Mouse (Mus musculus) cerebellum, postnatal 4 days (tissue): Measurements from ENCODE around the gene Sox2.

Experiments used
- DNase-seq, 2 experiments: peaks; one replicate each; pipeline ENCODE4 v3.0.0; 2022; ENCODE audit warnings: low spot score in 2 of 2, mixed read lengths in 1 of 2

The Sox2 gene

DNA sequence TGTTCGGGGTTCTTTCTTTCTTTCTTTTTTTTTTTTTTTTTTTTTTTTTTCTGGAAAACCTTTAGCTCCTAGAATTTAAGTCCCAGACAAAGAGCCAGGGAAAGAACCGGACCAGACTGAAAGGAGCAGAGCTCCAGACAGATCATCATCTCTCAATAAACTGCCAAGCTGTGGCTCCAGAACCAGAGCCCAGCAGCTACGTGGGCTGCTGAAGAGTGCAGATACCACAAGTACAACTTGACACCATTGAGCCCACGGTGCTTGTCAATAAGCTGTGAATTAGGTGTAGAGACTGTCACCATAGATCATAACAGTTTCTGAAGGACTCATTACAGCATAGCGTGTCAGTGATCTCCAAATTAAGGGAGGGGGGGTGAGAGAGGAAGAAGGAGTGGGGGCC, 7.1 kb upstream of the Sox2 start:
- DNase-seq: no peak

DNA sequence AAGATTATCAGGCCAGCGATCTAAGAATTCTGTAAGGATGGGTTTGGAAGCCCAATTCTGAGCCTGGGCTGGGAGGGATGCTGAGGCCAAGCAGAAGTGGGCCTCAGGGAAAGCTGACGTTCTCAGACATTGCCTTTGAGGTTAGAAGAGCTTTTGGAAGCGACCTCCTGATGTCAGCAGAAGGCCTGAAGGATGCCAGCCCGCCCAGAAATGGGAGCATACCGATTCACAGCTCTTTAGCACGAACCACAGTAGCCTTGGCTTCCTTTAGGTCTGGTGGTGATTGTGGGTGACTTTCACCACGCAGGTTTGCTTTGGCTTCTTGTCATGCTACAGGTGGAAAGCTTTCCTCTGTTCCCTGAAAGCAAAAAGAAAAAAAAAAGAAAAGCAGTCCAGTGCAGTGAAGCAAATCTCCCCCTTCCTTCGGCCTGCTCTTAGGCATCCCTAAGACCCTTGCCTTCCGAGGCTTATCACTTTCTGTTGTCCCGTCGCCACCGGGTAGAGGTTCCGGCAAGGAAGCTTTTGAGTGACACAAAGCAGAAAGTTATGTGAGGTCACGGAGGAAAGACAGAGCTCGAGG, 6.6 kb upstream of the Sox2 start:
- DNase-seq: no peak

DNA sequence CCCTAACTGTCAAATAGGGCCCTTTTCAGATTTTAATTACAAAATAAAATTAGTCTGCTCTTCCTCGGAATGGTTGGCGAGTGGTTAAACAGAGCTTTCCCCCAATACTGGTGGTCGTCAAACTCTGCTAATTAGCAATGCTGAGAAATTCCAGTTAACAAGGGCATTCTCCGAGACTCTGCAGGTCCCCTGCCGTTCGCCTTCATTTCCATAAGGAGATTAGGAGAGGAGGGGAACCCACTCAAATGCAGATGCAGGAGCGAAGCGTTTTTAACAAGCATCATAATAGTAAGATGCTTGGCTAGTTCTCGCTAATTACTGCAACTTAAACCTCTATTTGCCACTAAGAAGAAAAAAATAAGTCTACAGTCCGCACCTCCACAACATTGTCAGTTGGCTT, 4.0 kb upstream of the Sox2 start:
- DNase-seq: no peak

DNA sequence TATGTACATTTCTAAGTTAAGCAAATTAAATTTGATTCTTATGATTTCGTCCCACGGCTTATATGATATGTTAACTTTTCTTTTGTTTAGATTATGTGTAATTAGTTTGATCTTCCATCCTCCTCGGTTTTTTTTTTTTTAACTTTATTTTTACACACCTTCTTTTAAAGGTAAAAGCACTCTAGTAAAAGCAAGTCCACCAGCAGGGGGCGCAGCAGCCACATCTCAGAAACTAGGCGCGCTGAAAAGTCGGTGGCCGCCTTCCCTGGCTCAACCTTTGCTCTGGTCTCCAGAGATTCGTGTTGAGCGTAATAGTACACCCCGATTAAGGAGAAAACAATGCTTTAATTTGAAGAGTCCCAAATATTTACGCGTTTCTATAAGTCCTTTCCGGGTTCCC, 2.5 kb upstream of the Sox2 start:
- peak; percentile 77 to 90 for DNase-seq

- no peak for DNase-seq
Observed at GRCm38 (mm10) chr3:34648105-34648832, 1.9 kb upstream of the Sox2 start.

DNA sequence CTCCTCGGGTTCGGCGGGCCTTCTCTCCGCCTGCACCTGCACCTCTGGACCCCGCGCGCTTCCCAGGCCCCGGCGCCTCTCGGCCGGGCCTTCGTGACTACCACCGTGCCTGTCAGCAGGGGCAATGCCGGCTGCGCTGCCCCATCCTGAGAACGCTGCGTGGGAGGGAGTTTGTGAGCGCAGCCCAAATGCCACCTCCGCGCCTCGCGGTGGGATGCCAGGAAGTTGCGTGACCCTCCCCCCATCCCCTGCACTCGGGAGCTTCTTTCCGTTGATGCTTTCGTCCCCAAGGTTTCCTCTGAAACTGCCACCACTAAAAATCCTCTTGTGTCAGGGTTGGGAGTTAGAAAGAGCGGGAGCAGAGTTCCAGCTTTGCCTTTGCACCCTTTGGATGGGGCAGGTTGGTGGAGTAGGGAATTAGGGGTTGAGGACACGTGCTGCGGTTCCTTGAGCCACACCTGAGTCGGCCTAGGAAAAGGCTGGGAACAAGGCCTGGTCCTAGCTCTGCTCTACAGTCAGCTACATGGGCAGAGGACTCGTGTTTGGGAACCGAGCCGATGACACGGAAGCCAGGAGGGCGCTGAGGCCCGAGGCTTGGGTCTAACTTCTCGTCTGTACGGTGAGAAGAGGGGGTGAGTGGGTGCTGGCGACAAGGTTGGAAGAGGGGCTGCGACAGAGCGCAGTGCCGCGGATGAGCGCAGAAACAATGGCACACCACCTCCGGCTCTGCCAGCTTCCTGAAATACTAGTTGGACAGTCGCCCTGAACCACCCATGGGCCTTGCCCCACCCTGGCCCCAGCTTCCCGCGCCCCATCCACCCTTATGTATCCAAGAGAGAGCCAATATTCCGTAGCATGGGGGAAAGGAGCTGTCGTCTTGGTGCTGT, 1.1 kb upstream of the Sox2 start:
- peak in 1 of 2 experiments; percentile 45 for DNase-seq

- DNase-seq: peak in 1 of 2 experiments; percentile 56
Observed at GRCm38 (mm10) chr3:34650621-34651361, 586 bp downstream of the Sox2 start.

DNA sequence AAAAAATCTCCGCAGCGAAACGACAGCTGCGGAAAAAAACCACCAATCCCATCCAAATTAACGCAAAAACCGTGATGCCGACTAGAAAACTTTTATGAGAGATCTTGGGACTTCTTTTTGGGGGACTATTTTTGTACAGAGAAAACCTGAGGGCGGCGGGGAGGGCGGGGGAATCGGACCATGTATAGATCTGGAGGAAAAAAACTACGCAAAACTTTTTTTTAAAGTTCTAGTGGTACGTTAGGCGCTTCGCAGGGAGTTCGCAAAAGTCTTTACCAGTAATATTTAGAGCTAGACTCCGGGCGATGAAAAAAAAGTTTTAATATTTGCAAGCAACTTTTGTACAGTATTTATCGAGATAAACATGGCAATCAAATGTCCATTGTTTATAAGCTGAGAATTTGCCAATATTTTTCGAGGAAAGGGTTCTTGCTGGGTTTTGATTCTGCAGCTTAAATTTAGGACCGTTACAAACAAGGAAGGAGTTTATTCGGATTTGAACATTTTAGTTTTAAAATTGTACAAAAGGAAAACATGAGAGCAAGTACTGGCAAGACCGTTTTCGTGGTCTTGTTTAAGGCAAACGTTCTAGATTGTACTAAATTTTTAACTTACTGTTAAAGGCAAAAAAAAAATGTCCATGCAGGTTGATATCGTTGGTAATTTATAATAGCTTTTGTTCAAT, 1.4 kb downstream of the Sox2 start:
- no peak for DNase-seq

DNA sequence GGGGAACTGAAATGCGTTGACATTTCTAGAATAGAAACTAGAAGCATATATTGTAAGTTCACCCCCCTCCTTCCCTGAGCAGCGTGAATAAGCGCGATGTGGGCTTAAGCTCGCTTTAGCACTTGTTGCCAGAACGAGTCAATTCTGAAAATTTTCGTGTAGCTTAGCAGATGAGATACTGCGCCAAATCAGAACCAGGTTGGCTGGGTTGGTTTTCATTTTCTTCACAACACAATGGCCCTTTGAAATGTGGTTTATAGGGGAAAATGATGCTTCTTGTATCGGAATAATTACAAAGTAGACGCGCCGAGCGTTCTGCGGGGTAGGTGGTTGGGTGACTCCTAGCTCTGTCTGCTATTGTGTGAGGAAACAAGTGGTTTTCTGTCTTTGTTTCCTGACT, 2.4 kb downstream of the Sox2 start:
- no peak for DNase-seq

GRCm38 (mm10) chr3:34653235-34653976, 3.2 kb downstream of the Sox2 start:
- no peak for DNase-seq

DNA sequence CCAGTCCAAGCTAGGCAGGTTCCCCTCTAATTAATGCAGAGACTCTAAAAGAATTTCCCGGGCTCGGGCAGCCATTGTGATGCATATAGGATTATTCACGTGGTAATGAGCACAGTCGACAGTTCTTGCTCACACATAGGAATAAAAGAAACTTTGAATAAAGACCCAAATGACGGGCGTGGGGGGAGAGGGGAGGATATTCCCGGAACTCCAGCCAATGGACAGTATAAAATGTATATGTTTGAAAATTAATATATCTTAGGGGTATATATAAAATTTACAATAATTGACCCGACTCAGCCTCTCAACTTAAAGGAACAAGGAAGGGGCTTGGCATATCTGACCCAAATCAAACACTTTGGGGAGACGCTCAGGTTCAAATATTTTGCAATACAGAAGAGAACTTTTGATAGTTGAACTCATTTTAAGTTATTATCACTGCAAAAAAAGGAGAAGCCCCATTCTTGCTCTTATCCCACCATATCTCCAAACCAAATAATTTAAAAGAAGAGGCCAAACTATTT, 3.8 kb downstream of the Sox2 start:
- DNase-seq: no peak

GRCm38 (mm10) chr3:34654781-34655180, 4.6 kb downstream of the Sox2 start:
- no peak for DNase-seq

DNA sequence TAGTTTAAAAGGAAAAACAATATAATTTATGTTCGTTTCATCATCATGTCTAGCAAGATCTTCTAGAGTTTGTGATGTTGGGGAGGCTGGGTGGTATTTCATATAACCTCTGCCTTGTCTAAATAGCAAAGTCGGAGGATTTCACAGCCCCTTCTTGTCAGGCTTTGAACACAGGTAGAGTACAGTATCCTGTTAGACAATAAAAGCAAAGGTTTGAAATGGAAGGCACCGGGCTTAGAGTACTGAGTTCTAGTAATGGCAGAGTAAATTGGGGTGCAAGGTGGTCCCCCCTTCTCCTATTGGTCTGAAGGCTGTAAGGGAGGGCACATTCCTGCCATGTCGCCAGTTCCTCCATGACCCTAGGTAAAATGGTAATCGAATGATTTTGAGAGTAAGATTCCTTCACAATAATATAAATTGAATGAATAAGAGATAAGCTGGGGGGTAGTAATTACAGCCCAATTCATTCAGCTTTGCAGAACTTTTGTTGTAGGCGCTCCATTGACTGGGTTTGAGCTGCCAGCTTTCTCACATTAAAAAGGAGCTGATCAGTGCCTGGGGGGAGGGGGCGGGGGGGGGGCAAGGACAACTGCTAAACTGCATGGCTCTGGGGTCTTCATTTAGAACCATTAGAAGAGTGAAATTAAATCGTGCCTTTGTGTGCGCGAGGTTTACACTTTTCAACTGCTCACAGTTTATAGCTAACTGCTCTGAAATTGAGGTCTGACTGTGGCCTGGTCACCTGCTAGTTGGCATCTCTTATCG, 5.3 kb downstream of the Sox2 start:
- no peak for DNase-seq

DNA sequence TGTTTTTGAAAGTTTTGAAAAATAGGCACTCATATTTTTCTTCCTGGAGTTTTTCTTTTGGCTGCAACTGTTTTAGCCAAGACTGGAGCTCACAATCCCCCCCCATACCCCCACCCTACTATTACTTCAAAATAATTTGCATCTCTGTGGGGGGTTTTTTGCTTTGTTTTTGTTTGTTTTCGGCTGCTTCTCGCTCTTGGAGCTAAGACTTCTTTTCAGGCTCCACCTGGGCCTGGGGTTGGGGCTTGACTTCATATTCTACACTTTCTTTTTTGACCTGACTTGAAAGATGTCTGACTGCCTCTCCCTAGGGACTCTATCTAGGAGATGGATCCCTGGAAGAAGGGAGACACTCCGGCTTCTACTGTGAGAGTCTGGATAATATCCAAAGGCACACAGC, 5.9 kb downstream of the Sox2 start:
- DNase-seq: no peak

- DNase-seq: no peak
Observed at GRCm38 (mm10) chr3:34656813-34657700, 6.9 kb downstream of the Sox2 start.

DNA sequence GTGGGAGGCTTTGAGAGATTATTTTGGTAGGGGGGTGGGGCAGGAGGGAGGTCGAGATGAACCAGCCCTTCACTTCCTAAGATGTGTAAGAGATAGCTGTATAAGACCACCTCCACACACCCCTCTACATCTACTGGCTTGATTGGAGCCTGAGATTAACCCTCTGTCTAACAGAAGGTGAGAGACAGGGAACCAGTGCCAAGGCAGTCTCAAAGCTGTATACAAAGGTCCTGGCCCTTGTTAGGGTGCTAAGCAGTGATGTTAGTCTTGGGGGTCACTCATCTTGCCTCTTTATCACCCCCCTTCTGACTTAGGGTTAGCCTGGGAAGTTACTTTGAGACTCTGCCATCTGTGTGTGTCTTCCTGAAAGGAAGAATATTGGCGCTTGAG, 7.5 kb downstream of the Sox2 start:
- DNase-seq: no peak

GRCm38 (mm10) chr3:34658241-34658965, 8.2 kb downstream of the Sox2 start:
- DNase-seq: no peak

GRCm38 (mm10) chr3:34658966-34659535, 8.8 kb downstream of the Sox2 start:
- no peak for DNase-seq
